Mouse (Mus musculus) intestine, embryonic 15.5 days (tissue): ENCODE measurements around the gene Tapbpl. TPM values are rescaled to one million over a fixed set of nuclear protein-coding genes. Genes with fewer than 3 reads are reported as not detected.
"Not testable (repeated sequence)": the region's sequence is repeated elsewhere in the genome, so short reads cannot be mapped to it uniquely, and the experiment has no call there.

Source experiments
- ATAC-seq: fragments of 200-750 bp; cut with Nextera tagmentation; 2 replicates; pipeline ENCODE4 v1.8.0; 2017; ENCODE audit warnings: moderate TSS enrichment, moderate library complexity
- H3K27ac ChIP-seq: fragments of 300-500 bp; sonication (generic); 2 replicates; pipeline ENCODE4 v1.5.1; 2015; ENCODE audit warnings: mild to moderate bottlenecking, inconsistent platforms
- H3K27me3 ChIP-seq: fragments of 300-500 bp; sonication (generic); replicated peaks from 2 replicates; pipeline ENCODE4 v1.6.1; 2015; ENCODE audit warnings: inconsistent platforms
- H3K36me3 ChIP-seq: fragments of 300-500 bp; sonication (generic); 2 replicates; pipeline ENCODE4 v1.6.1; 2015; ENCODE audit warnings: inconsistent platforms
- H3K4me1 ChIP-seq: fragments of 300-500 bp; sonication (generic); replicated peaks from 2 replicates; pipeline ENCODE4 v1.6.1; 2015; ENCODE audit warnings: inconsistent platforms
- H3K4me2 ChIP-seq: fragments of 300-500 bp; sonication (generic); replicated peaks from 2 replicates; pipeline ENCODE4 v1.6.1; 2015; ENCODE audit warnings: mild to moderate bottlenecking, inconsistent platforms
- H3K4me3 ChIP-seq: fragments of 300-500 bp; sonication (generic); replicated peaks from 2 replicates; pipeline ENCODE4 v1.5.1; 2015; ENCODE audit warnings: inconsistent platforms
- H3K9ac ChIP-seq: fragments of 300-500 bp; sonication (generic); 2 replicates; pipeline ENCODE4 v1.6.1; 2015; ENCODE audit warnings: inconsistent platforms
- H3K9me3 ChIP-seq: fragments of 300-500 bp; sonication (generic); 2 replicates; pipeline ENCODE4 v1.6.1; 2016; ENCODE audit warnings: inconsistent platforms
- WGBS: fragments of 180-500 bp; shearing (Covaris S2); methylation state at CpG from one replicate; pipeline ENCODE4 v1.1.7; 2015; 5-methylcytosine and 5-hydroxymethylcytosine counted together
- polyA plus RNA-seq: library from polyadenylated mRNA; unstranded; fragments of >200 nt; fragmentation: Nextera tagmentation; extraction: Ambion mirVana; gene quantifications from 2 replicates; pipeline ENCODE4 v1.2.1, GENCODE M21; 2015

Tapbpl gene
- polyA plus RNA-seq = 8.7 and 10.7 TPM in 2 replicates

DNA sequence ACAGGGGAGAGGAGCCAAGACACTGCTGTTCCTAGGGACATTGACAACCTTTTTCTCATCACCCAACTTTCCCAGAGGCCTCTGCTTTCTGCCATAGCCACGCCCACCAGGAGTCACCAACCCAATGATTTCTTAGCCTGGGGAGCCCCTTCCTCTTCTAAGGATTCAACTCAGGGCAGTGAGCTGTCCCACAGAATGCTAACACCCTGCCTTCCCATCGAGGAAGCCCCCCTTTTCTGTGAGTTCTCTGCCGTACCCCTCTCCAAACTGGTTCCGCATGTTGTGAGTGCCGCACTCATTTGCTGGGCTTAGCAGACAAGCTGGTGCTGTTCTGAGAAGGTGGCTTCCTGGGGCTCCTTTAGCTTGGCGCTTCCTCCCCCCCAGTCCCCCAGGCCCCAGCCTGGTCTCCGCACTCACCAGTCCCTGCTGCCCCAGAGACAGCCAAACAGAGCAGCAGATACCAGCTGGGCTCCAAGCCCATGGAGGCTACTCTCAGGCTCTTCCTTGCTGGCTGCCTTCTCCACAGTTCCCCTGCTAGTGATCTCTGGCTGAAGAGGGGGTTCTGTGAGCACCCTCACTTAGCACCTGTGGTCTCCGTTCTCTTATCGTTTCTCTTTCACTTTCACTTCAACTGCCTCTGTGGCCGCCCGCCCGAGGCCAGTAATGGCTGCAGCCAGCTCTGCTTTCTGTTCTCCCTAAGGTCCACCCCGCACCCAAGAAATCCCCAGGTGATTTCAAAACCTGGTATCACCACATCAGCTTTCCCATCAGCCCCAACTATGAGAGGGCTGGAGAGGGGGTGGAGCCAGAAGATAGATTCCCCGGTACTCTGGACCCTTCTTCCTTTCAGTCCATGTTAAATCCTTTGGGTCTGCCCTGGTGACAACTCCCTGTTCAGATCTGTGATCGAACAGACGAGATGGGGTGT, at the start of gene Tapbpl:
TSS of gene Tapbpl (minus strand) at position 744 of the 928 bp plus-strand sequence.
- peaks cover 16% of the 10 kb centered on the region for H3K4me1 ChIP-seq
- H3K27ac ChIP-seq = peak within 1 kb of the TSS; percentile 89
- peak; percentile 81 for ATAC-seq
- H3K27me3 ChIP-seq = no peaks in the 10 kb centered on the region
- H3K4me3 ChIP-seq = peak within 1 kb of the TSS; percentile 56
- H3K9ac ChIP-seq = peak within 1 kb of the TSS; percentile 83
- WGBS = 5% methylated on average over 16 of the region's 16 CpGs
- no peaks in the 10 kb centered on the region for H3K9me3 ChIP-seq
- no peaks in the 10 kb centered on the region for H3K36me3 ChIP-seq
- peak within 1 kb of the TSS; percentile 97 for H3K4me2 ChIP-seq

- Histone ChIP-seq H3K27ac (no peak overlapping the region), H3K4me1 (no peaks in the 10 kb centered on the region), H3K9ac (no peak overlapping the region), H3K4me2 (no peak overlapping the region), H3K36me3 (no peaks in the 10 kb centered on the region), H3K4me3 (no peak overlapping the region), H3K27me3 (no peaks in the 10 kb centered on the region), H3K9me3 (no peaks in the 10 kb centered on the region)
- ATAC-seq = no peak
- WGBS = 64% methylated on average over 8 of the region's 8 CpGs
Measured at GRCm38 (mm10) chr6:125279729-125280128, 48.1 kb upstream of the Tapbpl start.

GRCm38 (mm10) chr6:125274841-125275563, 43.3 kb upstream of the Tapbpl start:
- Histone ChIP-seq H3K4me3 (no peak overlapping the region), H3K4me2 (no peak overlapping the region), H3K36me3 (no peaks in the 10 kb centered on the region), H3K27me3 (no peaks in the 10 kb centered on the region), H3K9ac (no peak overlapping the region), H3K4me1 (peaks cover 8% of the 10 kb centered on the region; the same call in 1 of the 2 replicates), H3K27ac (no peak overlapping the region), H3K9me3 (no peaks in the 10 kb centered on the region)
- 56% methylated on average over 15 of the region's 15 CpGs for WGBS
- ATAC-seq = no peak

DNA sequence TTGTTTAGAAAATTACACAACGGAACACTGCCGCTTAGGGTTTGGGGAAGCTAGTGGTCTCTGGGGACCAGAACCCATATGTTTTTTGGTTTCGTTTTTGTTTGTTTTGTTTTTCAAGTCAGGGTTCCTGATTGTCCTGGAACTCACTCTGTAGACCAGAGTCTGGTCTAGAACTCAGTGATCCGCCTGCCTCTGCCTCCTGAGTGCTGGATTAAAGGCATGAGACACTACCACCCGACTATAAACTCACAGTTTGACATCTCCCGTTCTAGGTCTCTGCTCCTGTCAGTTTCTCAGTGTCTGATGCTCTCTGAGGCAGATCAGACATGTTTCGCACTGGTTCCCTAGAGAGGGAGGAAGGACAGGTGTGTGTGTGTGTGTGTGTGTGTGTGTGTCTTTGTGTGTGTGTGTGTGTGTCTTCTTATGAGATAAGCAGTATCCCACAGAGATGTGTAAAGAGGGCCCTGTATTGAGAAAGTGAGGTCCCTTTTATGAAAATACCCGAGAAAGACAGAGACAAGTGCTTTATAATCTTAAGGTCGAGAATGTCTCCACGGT, 40.6 kb upstream of the Tapbpl start:
- Histone ChIP-seq H3K4me3 (no peak overlapping the region), H3K4me2 (no peak overlapping the region), H3K27ac (no peak overlapping the region), H3K36me3 (no peaks in the 10 kb centered on the region), H3K27me3 (no peaks in the 10 kb centered on the region), H3K9me3 (no peaks in the 10 kb centered on the region), H3K9ac (no peak overlapping the region), H3K4me1 (peaks cover 8% of the 10 kb centered on the region; the same call in 1 of the 2 replicates)
- WGBS = 77% methylated on average over 10 of the region's 10 CpGs
- no peak for ATAC-seq

GRCm38 (mm10) chr6:125271455-125272227, 40.0 kb upstream of the Tapbpl start:
- Histone ChIP-seq H3K36me3 (no peaks in the 10 kb centered on the region), H3K4me3 (no peak overlapping the region), H3K4me1 (peaks cover 8% of the 10 kb centered on the region; the same call in 1 of the 2 replicates), H3K9me3 (no peaks in the 10 kb centered on the region), H3K27ac (no peak overlapping the region), H3K27me3 (no peaks in the 10 kb centered on the region), H3K9ac (0 out of 2 replicates have a peak overlapping the region, but pooled peaks have one; percentile 6), H3K4me2 (peak overlapping the region; percentile 50)
- ATAC-seq = peak; percentile 92
- 18% methylated on average over 17 of the region's 17 CpGs for WGBS

GRCm38 (mm10) chr6:125268799-125269198, 37.1 kb upstream of the Tapbpl start:
- Histone ChIP-seq H3K4me3 (no peak overlapping the region), H3K9me3 (no peaks in the 10 kb centered on the region), H3K27ac (no peak overlapping the region), H3K27me3 (no peaks in the 10 kb centered on the region), H3K4me2 (no peak overlapping the region), H3K36me3 (no peaks in the 10 kb centered on the region), H3K4me1 (peaks cover 8% of the 10 kb centered on the region; the same call in 1 of the 2 replicates), H3K9ac (no peak overlapping the region)
- no peak for ATAC-seq
- 41% methylated on average over 6 of the region's 6 CpGs for WGBS

DNA sequence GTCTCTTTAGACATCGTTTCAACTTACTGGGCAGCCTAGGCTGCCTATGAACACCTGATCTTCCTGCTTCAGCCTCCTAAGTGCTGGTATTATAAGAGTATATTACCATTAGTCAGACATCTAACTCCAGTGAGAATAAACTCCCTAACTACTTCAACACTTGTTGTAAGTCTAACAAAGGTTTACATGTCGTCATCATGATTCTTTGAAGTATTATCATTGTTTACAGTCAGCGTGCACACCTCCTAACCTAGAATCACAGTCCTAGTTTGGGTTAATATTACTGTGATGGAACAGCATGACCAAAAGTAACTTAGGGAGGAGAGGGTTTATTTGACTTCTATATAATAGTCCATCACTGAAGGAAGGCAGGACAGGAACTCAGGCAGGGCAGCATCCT, 35.8 kb upstream of the Tapbpl start:
- WGBS = 67% methylated on average over 3 of the region's 3 CpGs
- no peak for ATAC-seq
- Histone ChIP-seq H3K4me1 (peaks cover 8% of the 10 kb centered on the region; the same call in 1 of the 2 replicates), H3K27me3 (no peaks in the 10 kb centered on the region), H3K36me3 (no peaks in the 10 kb centered on the region), H3K9ac (no peak overlapping the region), H3K4me2 (no peak overlapping the region), H3K4me3 (no peak overlapping the region), H3K27ac (no peak overlapping the region), H3K9me3 (no peaks in the 10 kb centered on the region)

DNA sequence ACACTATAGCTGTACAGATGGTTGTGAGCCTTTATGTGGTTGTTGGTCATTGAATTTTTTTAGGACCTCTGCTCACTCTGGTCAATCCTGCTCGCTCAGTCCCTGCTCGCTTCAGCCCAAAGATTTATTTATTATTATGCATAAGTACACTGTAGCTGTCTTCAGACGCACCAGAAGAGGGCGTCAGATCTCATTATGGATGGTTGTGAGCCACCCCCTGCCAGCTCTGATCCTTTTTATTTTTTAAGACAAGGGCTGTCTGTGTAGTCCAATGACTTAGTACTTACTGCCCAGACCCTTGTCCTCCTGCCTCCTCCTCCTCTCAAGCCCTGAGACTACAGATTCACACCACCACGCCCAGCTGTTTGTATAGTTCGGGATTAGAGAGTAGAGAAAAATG, 34.9 kb upstream of the Tapbpl start:
- H3K9ac ChIP-seq, H3K27ac ChIP-seq, H3K4me1 ChIP-seq, H3K36me3 ChIP-seq, ATAC-seq, H3K9me3 ChIP-seq, H3K4me3 ChIP-seq, H3K27me3 ChIP-seq, H3K4me2 ChIP-seq: not testable (repeated sequence)
- WGBS = 59% methylated on average over 6 of the region's 6 CpGs

DNA sequence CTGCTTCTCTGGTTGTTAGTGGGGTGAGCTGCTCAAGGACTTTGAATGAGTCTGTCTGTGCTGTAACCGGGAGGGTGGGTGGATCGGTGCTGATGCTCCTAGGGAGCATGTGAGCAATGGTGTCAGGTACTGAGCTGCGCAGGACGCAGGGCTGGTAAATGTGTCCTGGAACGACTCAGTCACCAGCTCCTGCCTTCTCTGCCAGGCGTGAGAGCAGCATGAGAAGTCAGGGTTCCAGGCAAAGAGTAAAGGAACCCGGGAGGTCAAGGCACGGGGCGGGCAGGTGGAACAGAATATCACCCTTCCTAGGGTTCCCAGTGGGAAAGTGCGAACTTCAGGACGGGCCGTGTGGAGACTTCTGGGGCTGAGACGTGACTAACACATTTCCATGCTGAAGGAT, 34.4 kb upstream of the Tapbpl start:
- Histone ChIP-seq H3K4me2 (no peak overlapping the region), H3K9me3 (no peaks in the 10 kb centered on the region), H3K4me3 (no peak overlapping the region), H3K27ac (no peak overlapping the region), H3K36me3 (no peaks in the 10 kb centered on the region), H3K27me3 (no peaks in the 10 kb centered on the region), H3K4me1 (0 out of 2 replicates have a peak, but pooled peaks cover 5% of the 10 kb centered on the region), H3K9ac (no peak overlapping the region)
- WGBS = 72% methylated on average over 13 of the region's 13 CpGs
- ATAC-seq = no peak

- Histone ChIP-seq H3K9ac (no peak overlapping the region), H3K27ac (no peak overlapping the region), H3K9me3 (no peaks in the 10 kb centered on the region), H3K4me3 (no peak overlapping the region), H3K4me2 (no peak overlapping the region), H3K36me3 (no peaks in the 10 kb centered on the region), H3K27me3 (no peaks in the 10 kb centered on the region), H3K4me1 (0 out of 2 replicates have a peak, but pooled peaks cover under 1% of the 10 kb centered on the region)
- 52% methylated on average over 10 of the region's 10 CpGs for WGBS
- ATAC-seq = 0 out of 2 replicates have a peak, but pooled peaks have one; percentile 21
Measured at GRCm38 (mm10) chr6:125265239-125265638, 33.6 kb upstream of the Tapbpl start.

- Histone ChIP-seq H3K9me3 (no peaks in the 10 kb centered on the region), H3K27me3 (no peaks in the 10 kb centered on the region), H3K4me3 (no peak overlapping the region), H3K36me3 (no peaks in the 10 kb centered on the region), H3K27ac (no peak overlapping the region), H3K4me1 (no peaks in the 10 kb centered on the region), H3K9ac (no peak overlapping the region), H3K4me2 (no peak overlapping the region)
- 72% methylated on average over 9 of the region's 9 CpGs for WGBS
- no peak for ATAC-seq
Measured at GRCm38 (mm10) chr6:125264219-125264618, 32.6 kb upstream of the Tapbpl start.
